Mouse (Mus musculus): Measurements from ENCODE around the gene Cops8.

DNA sequence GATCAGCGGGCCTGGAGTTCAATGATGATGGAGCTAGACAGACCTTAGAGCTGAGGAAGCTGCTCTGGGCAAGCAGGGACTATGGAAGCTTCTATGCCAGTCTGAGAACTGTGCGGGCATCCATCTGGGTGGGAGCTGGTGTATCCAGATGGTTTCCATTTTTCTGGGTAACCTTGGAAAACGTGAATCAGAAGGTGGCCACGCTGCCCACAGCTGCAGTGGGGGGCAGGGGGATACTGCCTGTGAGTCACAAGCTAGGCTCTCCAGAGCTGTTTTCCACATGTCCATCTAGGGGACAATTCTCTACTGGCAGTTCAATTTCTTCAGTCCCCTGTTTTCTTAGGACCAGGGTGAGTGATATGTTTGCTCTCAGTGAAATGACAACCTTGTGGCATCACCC is 49.8 kb downstream of the Cops8 start:
- no peak for TF ChIP-seq CTCF (IDR thresholded peaks at IDR 0.05; ENCODE audit: low read depth)
- no peak for TF ChIP-seq EP300 (IDR thresholded peaks at IDR 0.05; ENCODE audit: low read depth)
